Mouse (Mus musculus): ENCODE data around the gene Arhgap45. TPM values are rescaled to one million over a fixed set of nuclear protein-coding genes. Genes with fewer than 3 reads are reported as not detected.
A peak's percentile ranks its signal among the peaks of the same experiment; 100 is the strongest.
"Not testable (repeated sequence)": the region's sequence is repeated elsewhere in the genome, so short reads cannot be mapped to it uniquely, and the experiment has no call there.

Gene Arhgap45
- polyA plus RNA-seq, 1 experiment from 2014 or later = 8.0 TPM

DNA sequence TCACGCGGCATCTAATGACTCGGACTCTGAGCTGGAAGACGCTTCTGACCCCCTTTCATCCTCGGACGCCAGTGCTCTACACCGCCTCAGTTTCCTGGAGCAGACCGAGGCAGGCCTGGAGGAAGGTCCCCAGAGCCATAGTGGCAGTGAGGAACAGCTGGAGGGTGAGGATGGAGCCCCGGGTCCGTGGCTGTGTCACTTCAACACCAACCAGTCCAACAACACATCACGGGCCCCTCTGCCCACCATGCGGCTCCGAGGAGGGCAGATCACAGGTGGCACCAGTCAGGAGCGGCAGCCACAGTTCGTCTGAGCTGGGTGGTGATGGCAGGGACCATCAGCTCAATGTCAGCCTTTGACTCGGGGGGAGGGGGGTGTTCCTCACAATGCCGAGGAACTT, 14.3 kb downstream of the Arhgap45 start:
- peaks cover 37% of the 10 kb centered on the region for H3K36me3 ChIP-seq (replicated peaks)
- no peaks in the 10 kb centered on the region for H3K27me3 ChIP-seq (ENCODE audit: poor library complexity, severe bottlenecking)
- no peak for DNase-seq (ENCODE audit: extremely low spot score, low spot score)
- peaks cover 17% of the 10 kb centered on the region for H3K4me1 ChIP-seq
- H3K4me3 ChIP-seq = no peak overlapping the region
- 86% methylated on average over 17 of the region's 17 CpGs for WGBS
- H3K9me3 ChIP-seq = no peaks in the 10 kb centered on the region
- no peak overlapping the region for H3K27ac ChIP-seq

DNA sequence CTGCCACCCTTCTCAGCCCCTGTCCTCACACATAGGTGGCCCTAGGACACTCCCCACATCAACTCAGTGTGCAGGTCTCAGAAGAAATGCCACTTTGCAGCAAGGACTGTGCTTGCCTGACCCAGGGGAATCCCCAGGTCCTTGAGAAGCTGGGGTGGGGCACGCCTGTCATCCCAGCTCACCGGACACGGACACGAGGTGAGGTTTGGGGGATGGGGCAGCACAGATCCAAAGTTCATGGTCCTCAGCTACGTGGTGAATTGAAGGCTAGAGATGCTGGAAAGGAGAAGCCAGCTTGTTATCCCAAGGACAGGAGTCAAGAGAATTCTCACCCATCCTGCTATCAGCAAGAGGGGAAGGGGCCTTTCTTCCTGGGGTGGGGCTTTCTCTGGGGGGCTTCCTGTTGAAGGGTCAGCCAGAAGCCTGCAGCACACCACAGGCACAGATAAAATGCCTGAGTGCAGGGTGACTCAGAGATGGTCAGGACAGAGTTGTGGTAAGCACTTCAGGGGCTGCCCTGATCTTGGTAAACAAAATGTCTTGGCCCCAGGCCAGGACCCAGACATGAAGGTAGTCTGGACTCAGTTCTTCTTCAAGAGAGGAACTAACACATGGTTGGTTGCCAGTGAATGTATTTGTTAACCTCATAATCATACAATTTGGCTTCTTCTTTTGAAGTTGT, 16.5 kb downstream of the Arhgap45 start:
- Histone ChIP-seq H3K27me3 (ENCODE audit: poor library complexity, severe bottlenecking) (no peaks in the 10 kb centered on the region), H3K9me3 (no peaks in the 10 kb centered on the region), H3K4me1 (peaks cover 17% of the 10 kb centered on the region), H3K27ac (peak overlapping the region; percentile 36), H3K36me3 (replicated peaks) (peaks cover 57% of the 10 kb centered on the region), H3K4me3 (no peak overlapping the region)
- WGBS = 75% methylated on average over 5 of the region's 5 CpGs
- no peak for DNase-seq (ENCODE audit: extremely low spot score, low spot score)

DNA sequence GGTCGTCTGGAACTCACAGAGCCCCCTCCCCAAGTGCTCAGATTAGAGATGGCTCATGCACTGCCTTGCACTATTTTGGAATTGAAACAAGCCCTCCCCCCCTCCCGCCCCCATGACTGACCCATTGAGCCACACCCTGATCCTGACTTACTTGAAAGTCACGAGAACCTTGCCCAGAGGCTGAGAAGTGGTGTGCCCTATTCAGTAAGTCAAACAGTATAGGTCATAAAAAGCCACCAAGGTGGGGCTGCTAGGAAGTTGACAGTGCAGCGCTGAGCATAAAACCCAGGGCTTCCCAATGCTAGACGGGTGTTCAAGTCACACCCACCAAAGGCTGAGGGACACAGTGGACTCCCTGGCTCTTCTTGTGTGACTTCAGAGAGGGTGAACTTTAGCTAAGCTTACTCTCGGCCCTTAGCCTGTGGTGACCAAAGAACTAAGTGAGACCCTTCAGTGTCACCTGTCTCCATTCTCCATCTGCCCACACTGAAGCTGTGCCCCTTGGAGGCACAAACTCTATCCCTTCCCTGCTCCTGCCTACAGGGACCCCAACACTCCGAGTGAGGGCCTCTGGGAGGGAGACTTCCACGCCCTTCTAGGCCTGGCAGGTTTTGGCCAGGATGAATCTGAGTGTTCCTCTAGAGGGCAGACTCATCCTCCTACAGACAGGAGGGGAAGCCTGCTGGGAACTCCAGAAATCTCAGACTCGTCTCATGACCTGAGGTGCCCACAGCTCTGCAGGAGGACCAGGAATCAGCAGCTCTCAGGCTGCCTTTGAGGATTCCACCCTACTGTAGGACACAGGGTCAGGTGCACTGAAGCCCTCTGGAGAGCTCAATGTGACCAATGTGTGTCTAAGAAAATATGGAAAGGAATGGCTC, 17.3 kb downstream of the Arhgap45 start:
- H3K9me3 ChIP-seq = no peaks in the 10 kb centered on the region
- no peaks in the 10 kb centered on the region for H3K27me3 ChIP-seq (ENCODE audit: poor library complexity, severe bottlenecking)
- no peak overlapping the region for H3K4me3 ChIP-seq
- H3K27ac ChIP-seq = peak overlapping the region; percentile 5
- WGBS = 52% methylated on average over 9 of the region's 9 CpGs
- peaks cover 57% of the 10 kb centered on the region for H3K36me3 ChIP-seq (replicated peaks)
- no peak for DNase-seq (ENCODE audit: extremely low spot score, low spot score)
- peaks cover 25% of the 10 kb centered on the region for H3K4me1 ChIP-seq

DNA sequence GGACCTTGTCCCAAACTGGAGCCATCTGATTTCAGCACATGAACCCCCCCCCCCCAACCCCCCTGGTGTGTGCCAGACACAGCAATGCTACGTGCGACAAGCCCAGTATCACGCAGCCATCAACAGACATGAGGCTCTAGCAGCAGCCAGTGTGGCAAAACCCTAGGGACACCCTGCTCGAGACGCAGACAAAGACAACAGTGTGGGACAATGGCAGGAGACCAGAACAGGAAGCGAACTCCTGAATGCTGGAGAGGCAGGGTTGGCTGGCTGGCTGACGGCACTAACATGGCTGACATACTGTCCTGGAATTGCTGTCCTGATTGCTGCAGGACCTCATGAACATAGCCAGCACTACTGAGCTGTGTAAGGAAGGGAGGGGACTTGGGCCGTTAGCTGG, 18.7 kb downstream of the Arhgap45 start:
- Histone ChIP-seq H3K27me3 (ENCODE audit: poor library complexity, severe bottlenecking) (no peaks in the 10 kb centered on the region), H3K27ac (no peak overlapping the region), H3K4me3 (no peak overlapping the region), H3K36me3 (replicated peaks) (peaks cover 52% of the 10 kb centered on the region), H3K9me3 (no peaks in the 10 kb centered on the region), H3K4me1 (peaks cover 36% of the 10 kb centered on the region)
- WGBS = 88% methylated on average over 8 of the region's 8 CpGs
- DNase-seq (ENCODE audit: extremely low spot score, low spot score) = no peak

DNA sequence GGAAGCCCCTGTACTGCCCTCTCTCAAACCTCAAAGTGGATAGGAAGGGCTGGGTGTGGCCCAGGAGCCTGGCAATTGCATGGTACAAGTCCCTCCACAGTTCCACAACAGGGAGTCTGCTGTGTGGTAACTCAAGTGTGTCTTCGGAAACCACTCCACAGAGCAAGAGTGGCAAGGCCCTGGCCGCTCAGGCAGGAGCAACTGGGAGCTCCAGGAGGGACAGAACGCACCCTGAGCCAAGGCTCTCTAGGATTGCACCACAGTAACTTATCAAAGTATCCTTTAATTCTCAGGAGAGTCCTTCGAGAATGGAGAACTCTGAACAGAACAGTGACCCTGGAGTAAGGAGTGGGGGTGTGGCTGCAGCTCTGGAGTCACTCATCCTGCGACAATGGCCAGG, 19.2 kb downstream of the Arhgap45 start:
- peaks cover 49% of the 10 kb centered on the region for H3K36me3 ChIP-seq (replicated peaks)
- DNase-seq (ENCODE audit: extremely low spot score, low spot score) = no peak
- no peak overlapping the region for H3K27ac ChIP-seq
- peaks cover 36% of the 10 kb centered on the region for H3K4me1 ChIP-seq
- H3K27me3 ChIP-seq (ENCODE audit: poor library complexity, severe bottlenecking) = no peaks in the 10 kb centered on the region
- no peaks in the 10 kb centered on the region for H3K9me3 ChIP-seq
- WGBS = 92% methylated on average over 5 of the region's 5 CpGs
- no peak overlapping the region for H3K4me3 ChIP-seq

DNA sequence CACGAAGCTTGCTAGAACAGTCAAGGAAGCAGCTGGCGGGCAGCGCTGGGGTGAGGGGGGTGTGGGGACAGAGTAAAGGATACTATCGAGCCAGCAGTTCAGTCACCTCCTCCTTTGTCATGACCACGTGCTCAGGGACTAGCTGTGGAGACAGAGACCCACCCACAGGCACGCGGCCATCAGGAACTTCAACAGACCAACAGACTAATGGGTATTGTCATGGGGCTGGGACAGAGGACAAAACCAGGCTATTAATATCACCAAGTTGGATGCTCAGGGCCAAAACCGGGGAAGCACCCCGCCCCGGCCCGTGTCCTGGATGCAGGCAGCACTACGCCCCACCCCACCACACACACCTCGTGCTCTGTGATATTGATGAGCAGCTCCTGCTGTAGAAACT, 20.4 kb downstream of the Arhgap45 start:
- no peak for DNase-seq (ENCODE audit: extremely low spot score, low spot score)
- Histone ChIP-seq H3K4me1 (peaks cover 36% of the 10 kb centered on the region), H3K27me3 (ENCODE audit: poor library complexity, severe bottlenecking) (no peaks in the 10 kb centered on the region), H3K27ac (no peak overlapping the region), H3K36me3 (replicated peaks) (peaks cover 44% of the 10 kb centered on the region), H3K9me3 (no peaks in the 10 kb centered on the region), H3K4me3 (peak overlapping the region; percentile 84; the same call in 1 of the 2 replicates)
- 93% methylated on average over 13 of the region's 13 CpGs for WGBS

DNA sequence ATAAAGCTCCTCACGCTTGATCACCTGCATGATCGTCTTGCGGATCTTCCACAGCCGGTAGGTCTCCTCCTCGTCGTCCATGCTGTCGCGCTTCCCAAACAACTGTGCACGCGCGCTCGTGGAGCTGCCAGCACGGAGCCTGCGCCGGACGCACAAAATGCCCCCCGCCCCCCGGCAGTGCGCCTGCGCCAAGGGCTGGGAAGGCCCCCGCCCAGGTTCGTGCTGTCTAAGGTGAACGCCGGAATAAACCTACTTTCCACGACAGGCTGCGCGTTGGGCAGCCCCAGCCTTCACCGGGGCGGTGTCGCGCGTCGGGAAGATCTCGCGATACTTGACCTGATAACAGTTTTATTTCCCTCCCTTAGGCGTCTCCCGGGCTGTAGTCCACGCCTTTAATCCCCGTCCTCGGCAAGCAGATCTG, 23.1 kb downstream of the Arhgap45 start, which contains the start of gene Polr2e:
Gene Polr2e (minus strand): TSS at position 237 of the 421 bp plus-strand sequence.
- Histone ChIP-seq H3K4me1 (peaks cover 33% of the 10 kb centered on the region), H3K36me3 (replicated peaks) (peaks cover 39% of the 10 kb centered on the region), H3K9me3 (no peaks in the 10 kb centered on the region), H3K4me3 (peak within 1 kb of the TSS; percentile 84), H3K27ac (peak within 1 kb of the TSS; percentile 85), H3K27me3 (ENCODE audit: poor library complexity, severe bottlenecking) (no peaks in the 10 kb centered on the region)
- under 1% methylated on average over 40 of the region's 40 CpGs for WGBS
- peak; percentile 99 for DNase-seq (ENCODE audit: extremely low spot score, low spot score)

DNA sequence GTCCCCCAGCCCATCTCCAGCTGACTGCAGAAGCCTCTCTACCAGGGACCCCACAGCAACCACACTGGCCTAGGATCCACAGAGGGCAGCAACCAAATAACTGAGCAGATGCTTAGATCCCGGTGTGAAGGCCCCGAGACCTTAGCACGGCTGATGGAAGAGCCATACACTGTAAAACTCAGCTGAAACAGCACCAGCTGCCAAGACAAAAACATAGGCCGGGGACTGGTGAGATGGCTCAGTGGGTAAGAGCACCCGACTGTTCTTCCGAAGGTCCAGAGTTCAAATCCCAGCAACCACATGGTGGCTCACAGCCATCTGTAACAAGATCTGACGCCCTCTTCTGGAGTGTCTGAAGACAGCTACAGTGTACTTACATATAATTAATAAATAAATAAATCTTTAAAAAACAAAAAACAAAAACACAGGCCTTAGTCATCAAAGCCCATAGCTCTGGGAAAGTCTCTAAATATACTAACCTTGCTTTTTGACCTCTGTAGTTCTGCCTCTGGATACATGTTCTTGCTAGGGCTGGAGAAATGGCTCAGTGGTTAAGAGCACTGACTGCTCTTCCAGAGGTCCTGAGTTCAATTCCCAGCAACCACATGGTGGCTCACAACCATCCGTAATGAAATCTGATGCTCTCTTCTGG, 25.1 kb downstream of the Arhgap45 start:
- DNase-seq (ENCODE audit: extremely low spot score, low spot score); H3K27ac ChIP-seq; H3K9me3 ChIP-seq; H3K27me3 ChIP-seq (ENCODE audit: poor library complexity, severe bottlenecking); H3K4me3 ChIP-seq: not testable (repeated sequence)
- 88% methylated on average over 8 of the region's 8 CpGs for WGBS
- Histone ChIP-seq H3K4me1 (peaks cover 34% of the 10 kb centered on the region), H3K36me3 (replicated peaks) (peaks cover 19% of the 10 kb centered on the region)

DNA sequence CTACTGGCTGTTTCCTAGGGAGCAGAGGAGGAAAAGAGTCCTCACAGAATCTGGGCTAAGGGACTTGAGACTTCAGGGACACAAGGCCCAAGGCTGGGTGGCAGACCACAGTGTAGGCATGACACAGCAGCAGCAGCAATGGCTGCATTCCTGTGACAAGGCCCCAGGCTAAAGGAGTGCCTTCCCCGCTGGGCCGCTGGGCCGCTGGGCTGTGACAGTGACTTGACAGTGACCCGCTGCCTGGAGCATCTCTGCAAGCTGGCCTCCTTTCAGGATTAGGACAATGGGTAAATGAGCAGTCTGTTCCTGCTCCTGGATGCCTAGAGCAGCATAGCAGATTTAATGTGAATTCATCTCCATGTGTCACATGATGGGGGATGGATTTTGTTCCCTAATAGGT, 27.6 kb downstream of the Arhgap45 start:
- H3K27me3 ChIP-seq (ENCODE audit: poor library complexity, severe bottlenecking) = peaks cover 12% of the 10 kb centered on the region; the same call in 1 of the 2 replicates
- WGBS = 38% methylated on average over 4 of the region's 4 CpGs
- H3K36me3 ChIP-seq (replicated peaks) = no peaks in the 10 kb centered on the region
- no peaks in the 10 kb centered on the region for H3K9me3 ChIP-seq
- no peak for DNase-seq (ENCODE audit: extremely low spot score, low spot score)
- peak overlapping the region; percentile 1; the same call in 1 of the 2 replicates for H3K4me3 ChIP-seq
- peaks cover 43% of the 10 kb centered on the region for H3K4me1 ChIP-seq
- peak overlapping the region; percentile 71 for H3K27ac ChIP-seq

DNA sequence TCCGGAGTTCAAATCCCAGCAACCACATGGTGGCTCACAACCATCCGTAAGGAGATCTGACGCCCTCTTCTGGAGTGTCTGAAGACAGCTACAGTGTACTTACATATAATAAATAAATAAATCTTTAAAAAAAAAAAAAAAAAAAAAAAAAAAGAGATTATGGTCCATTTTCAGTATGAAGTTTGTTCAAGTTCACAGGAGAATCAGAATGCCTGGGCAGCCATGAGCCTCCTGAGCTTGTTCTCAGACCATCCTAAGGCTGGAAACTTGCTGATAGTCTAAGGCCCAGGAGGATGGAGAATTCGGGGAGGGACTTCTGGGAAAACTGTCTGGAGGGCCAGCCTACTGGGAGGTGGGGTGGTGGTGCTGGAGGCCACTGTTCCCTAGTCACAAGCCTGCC, 28.9 kb downstream of the Arhgap45 start:
- not testable (repeated sequence) for H3K9me3 ChIP-seq; H3K36me3 ChIP-seq (replicated peaks); H3K4me3 ChIP-seq; H3K27ac ChIP-seq; DNase-seq (ENCODE audit: extremely low spot score, low spot score)
- 94% methylated on average over 3 of the region's 4 CpGs for WGBS
- peaks cover 48% of the 10 kb centered on the region for H3K4me1 ChIP-seq
- peaks cover 12% of the 10 kb centered on the region; the same call in 1 of the 2 replicates for H3K27me3 ChIP-seq (ENCODE audit: poor library complexity, severe bottlenecking)

DNA sequence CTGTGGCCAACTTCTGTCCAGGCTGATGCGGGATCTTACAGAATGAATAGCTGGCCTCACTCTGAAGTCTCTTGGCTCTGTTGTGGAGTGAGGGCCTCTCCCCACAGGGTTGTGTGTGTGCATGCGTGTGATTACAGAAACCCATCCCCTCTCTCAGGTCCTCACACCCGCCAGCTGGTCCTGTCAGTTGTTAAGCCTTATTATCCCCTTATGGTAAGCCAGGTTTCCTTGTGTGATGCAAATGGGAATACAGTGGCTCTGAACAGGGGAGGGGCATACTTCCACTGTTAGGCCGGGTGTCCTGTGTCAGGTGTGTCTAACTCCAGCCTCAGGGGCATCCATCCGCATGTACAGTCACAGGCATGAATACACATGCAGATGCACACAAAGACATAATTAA, 29.3 kb downstream of the Arhgap45 start:
- H3K9me3 ChIP-seq = no peaks in the 10 kb centered on the region
- 86% methylated on average over 5 of the region's 5 CpGs for WGBS
- H3K27me3 ChIP-seq (ENCODE audit: poor library complexity, severe bottlenecking) = peaks cover 12% of the 10 kb centered on the region; the same call in 1 of the 2 replicates
- H3K4me3 ChIP-seq = no peak overlapping the region
- H3K36me3 ChIP-seq (replicated peaks) = no peaks in the 10 kb centered on the region
- H3K4me1 ChIP-seq = peaks cover 52% of the 10 kb centered on the region
- DNase-seq (ENCODE audit: extremely low spot score, low spot score) = no peak
- H3K27ac ChIP-seq = no peak overlapping the region

DNA sequence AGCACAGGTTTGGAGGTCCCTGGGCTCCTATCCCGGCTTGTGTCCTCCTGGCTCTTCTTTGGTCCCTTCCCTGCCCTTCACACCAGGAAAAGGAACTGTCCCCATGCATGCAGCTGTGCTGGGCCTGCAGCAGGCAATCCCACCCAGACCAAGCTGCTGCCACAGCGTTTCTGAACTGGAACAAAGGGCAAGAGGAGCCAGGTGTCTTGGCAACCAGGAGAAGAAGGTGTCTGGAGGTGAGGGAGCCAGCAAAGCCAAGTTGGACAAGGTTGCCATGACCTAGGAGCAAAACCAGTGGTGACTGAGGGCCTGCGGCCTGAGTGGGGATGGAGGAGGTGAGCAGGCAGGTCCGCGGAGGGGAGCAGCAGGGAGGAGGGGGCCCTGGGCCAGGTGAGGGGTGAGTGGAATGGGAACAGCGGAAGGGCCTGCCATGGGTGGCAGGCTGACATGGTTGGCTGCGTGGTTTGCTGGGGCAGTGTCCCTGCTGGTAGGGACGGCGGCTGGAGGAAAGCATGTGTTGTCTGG, 30.6 kb downstream of the Arhgap45 start, which contains the start of gene Gpx4:
Gene Gpx4 (plus strand): TSS at position 126 of the 525 bp plus-strand sequence.
- Histone ChIP-seq H3K27ac (peak within 1 kb of the TSS; percentile 84), H3K4me3 (0 out of 2 replicates have a peak within 1 kb of the TSS, but pooled peaks have one; percentile 20), H3K27me3 (ENCODE audit: poor library complexity, severe bottlenecking) (peaks cover 12% of the 10 kb centered on the region; the same call in 1 of the 2 replicates), H3K36me3 (replicated peaks) (no peaks in the 10 kb centered on the region), H3K4me1 (peaks cover 65% of the 10 kb centered on the region), H3K9me3 (no peaks in the 10 kb centered on the region)
- no peak for DNase-seq (ENCODE audit: extremely low spot score, low spot score)
- WGBS = 37% methylated on average over 9 of the region's 9 CpGs

Measured in forebrain, embryonic 10.5 days (tissue).